Mouse (Mus musculus) neural tube, embryonic 14.5 days (tissue): ENCODE data around the gene Bcdin3d. TPM values are rescaled to one million over a fixed set of nuclear protein-coding genes. Genes with fewer than 3 reads are reported as not detected.
A peak's percentile ranks its signal among the peaks of the same experiment; 100 is the strongest.

ENCODE experiments used
- ATAC-seq: fragments of 200-750 bp; cut with Nextera tagmentation; 2 replicates; pipeline ENCODE4 v1.8.0; 2017; ENCODE audit warnings: low read depth, mild to moderate bottlenecking, moderate TSS enrichment, moderate library complexity
- H3K27ac ChIP-seq: fragments of 300-500 bp; sonication (generic); 2 replicates; pipeline ENCODE4 v1.5.1; 2014; ENCODE audit warnings: low read depth, mild to moderate bottlenecking, control low read depth, low read length, moderate library complexity, mixed read lengths
- H3K27me3 ChIP-seq: fragments of 300-500 bp; sonication (generic); 2 replicates; pipeline ENCODE4 v1.6.1; 2014; ENCODE audit warnings: low read length; ENCODE audit not compliant: control insufficient read depth, insufficient read depth
- H3K36me3 ChIP-seq: fragments of 300-500 bp; sonication (generic); 2 replicates; pipeline ENCODE4 v1.6.1; 2014; ENCODE audit warnings: low read length, mixed read lengths; ENCODE audit not compliant: control insufficient read depth, insufficient read depth
- H3K4me1 ChIP-seq: fragments of 300-500 bp; sonication (generic); 2 replicates; pipeline ENCODE4 v1.6.1; 2014; ENCODE audit warnings: low read length; ENCODE audit not compliant: control insufficient read depth, insufficient read depth
- H3K4me2 ChIP-seq: fragments of 300-500 bp; sonication (generic); 2 replicates; pipeline ENCODE4 v1.6.1; 2014; ENCODE audit warnings: mild to moderate bottlenecking, low read depth, low read length, control low read depth
- H3K4me3 ChIP-seq: fragments of 300-500 bp; sonication (generic); 2 replicates; pipeline ENCODE4 v1.5.1; 2014; ENCODE audit warnings: low read depth, low read length, control low read depth, mixed read lengths
- H3K9ac ChIP-seq: fragments of 300-500 bp; sonication (generic); replicated peaks from 2 replicates; pipeline ENCODE4 v1.6.1; 2014; ENCODE audit warnings: low read depth, mild to moderate bottlenecking, control low read depth, low read length, mixed read lengths
- H3K9me3 ChIP-seq: fragments of 300-500 bp; sonication (generic); 2 replicates; pipeline ENCODE4 v1.6.1; 2016; ENCODE audit warnings: low read length; ENCODE audit not compliant: control insufficient read depth
- WGBS: fragments of 180-500 bp; shearing (Covaris S2); extraction: QIAGEN DNeasy Blood & Tissue Kit; methylation state at CpG from one replicate; pipeline ENCODE4 v1.1.7; 2014; 5-methylcytosine and 5-hydroxymethylcytosine counted together
- polyA plus RNA-seq: library from polyadenylated mRNA; unstranded; fragments of >200 nt; fragmentation: Nextera tagmentation; extraction: Ambion mirVana; gene quantifications from 2 replicates; pipeline ENCODE4 v1.2.1, GENCODE M21; 2014

Gene Bcdin3d
- polyA plus RNA-seq, 1 experiment from 2014 or later, result 19.7 TPM

DNA sequence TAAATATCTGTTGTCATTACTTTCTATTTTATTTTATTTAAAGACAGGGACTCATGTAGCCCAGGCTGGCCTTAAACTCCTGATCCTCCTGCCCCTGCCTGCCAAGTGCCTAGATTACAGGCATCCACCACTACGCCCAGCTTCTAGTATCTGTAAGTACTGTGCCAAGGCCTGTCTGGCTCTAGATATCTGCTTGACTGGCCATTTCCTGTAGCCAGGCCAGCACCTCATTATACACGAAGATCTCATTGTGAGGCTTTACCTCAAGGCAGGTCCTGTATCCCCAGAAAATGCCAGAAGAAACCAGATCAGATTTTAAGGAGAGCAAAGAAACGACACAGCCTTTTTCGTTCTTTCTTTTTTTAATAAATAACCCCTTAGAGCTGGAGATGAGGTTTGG, 4.8 kb downstream of the Bcdin3d start:
- no peaks in the 10 kb centered on the region for H3K36me3 ChIP-seq
- H3K27me3 ChIP-seq, result no peaks in the 10 kb centered on the region
- H3K9me3 ChIP-seq, result no peaks in the 10 kb centered on the region
- H3K9ac ChIP-seq, result no peak overlapping the region
- H3K4me3 ChIP-seq, result no peak overlapping the region
- ATAC-seq, result no peak
- no peak overlapping the region for H3K27ac ChIP-seq
- H3K4me1 ChIP-seq, result peaks cover 4% of the 10 kb centered on the region; the same call in 1 of the 2 replicates
- WGBS, result 92% methylated on average over 4 of the region's 4 CpGs
- H3K4me2 ChIP-seq, result no peak overlapping the region

DNA sequence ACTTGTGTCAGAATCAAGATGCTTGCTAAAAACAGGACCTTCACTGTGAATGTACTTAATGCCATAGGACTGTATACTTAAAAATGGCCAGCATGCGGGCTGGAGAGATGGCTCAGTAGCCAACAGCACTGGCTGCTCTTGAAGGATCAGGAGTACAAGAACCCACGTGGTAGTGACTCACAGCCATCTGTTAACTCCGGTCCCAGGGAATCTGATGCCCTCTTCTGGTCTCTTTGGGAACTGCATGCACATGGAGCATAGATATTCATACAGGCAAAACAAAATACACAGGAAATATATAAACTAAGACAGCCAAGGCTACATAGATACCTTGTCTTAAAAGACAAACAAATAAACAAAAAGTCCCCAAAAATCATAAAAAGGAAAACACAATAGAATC, 5.5 kb downstream of the Bcdin3d start:
- no peaks in the 10 kb centered on the region for H3K9me3 ChIP-seq
- no peak for ATAC-seq
- no peaks in the 10 kb centered on the region for H3K27me3 ChIP-seq
- no peak overlapping the region for H3K27ac ChIP-seq
- H3K4me1 ChIP-seq, result peaks cover 4% of the 10 kb centered on the region; the same call in 1 of the 2 replicates
- H3K4me2 ChIP-seq, result no peak overlapping the region
- no peaks in the 10 kb centered on the region for H3K36me3 ChIP-seq
- WGBS, result 41% methylated on average over 3 of the region's 3 CpGs
- no peak overlapping the region for H3K4me3 ChIP-seq
- no peak overlapping the region for H3K9ac ChIP-seq

GRCm38 (mm10) chr15:99463194-99463593, 11.3 kb downstream of the Bcdin3d start:
- H3K27me3 ChIP-seq, result no peaks in the 10 kb centered on the region
- no peak overlapping the region for H3K9ac ChIP-seq
- no peak overlapping the region for H3K4me2 ChIP-seq
- H3K9me3 ChIP-seq, result no peaks in the 10 kb centered on the region
- H3K4me3 ChIP-seq, result no peak overlapping the region
- 75% methylated on average over 13 of the region's 13 CpGs for WGBS
- H3K27ac ChIP-seq, result no peak overlapping the region
- H3K4me1 ChIP-seq, result peaks cover 6% of the 10 kb centered on the region
- no peaks in the 10 kb centered on the region for H3K36me3 ChIP-seq
- no peak for ATAC-seq

GRCm38 (mm10) chr15:99457606-99458401, 16.7 kb downstream of the Bcdin3d start, which contains the start of gene Nckap5l:
TSS of gene Nckap5l (minus strand) at chr15:99457748.
- Histone ChIP-seq H3K36me3 (no peaks in the 10 kb centered on the region; the same call in 1 of the 2 replicates), H3K27me3 (no peaks in the 10 kb centered on the region), H3K9me3 (no peaks in the 10 kb centered on the region), H3K27ac (peak within 1 kb of the TSS; percentile 91), H3K4me2 (peak within 1 kb of the TSS; percentile 71), H3K4me3 (peak within 1 kb of the TSS; percentile 82), H3K9ac (peak within 1 kb of the TSS; percentile 77), H3K4me1 (peaks cover 37% of the 10 kb centered on the region)
- ATAC-seq, result peak; percentile 94
- under 1% methylated on average over 42 of the region's 45 CpGs for WGBS

GRCm38 (mm10) chr15:99456963-99457605, 17.4 kb downstream of the Bcdin3d start:
- H3K27me3 ChIP-seq, result no peaks in the 10 kb centered on the region
- no peaks in the 10 kb centered on the region for H3K9me3 ChIP-seq
- under 1% methylated on average over 37 of the region's 43 CpGs for WGBS
- H3K4me2 ChIP-seq, result peak overlapping the region; percentile 71
- no peaks in the 10 kb centered on the region; the same call in 1 of the 2 replicates for H3K36me3 ChIP-seq
- peak; percentile 80 for ATAC-seq
- peaks cover 37% of the 10 kb centered on the region for H3K4me1 ChIP-seq
- H3K9ac ChIP-seq, result peak overlapping the region; percentile 77
- H3K4me3 ChIP-seq, result peak overlapping the region; percentile 82
- peak overlapping the region; percentile 91 for H3K27ac ChIP-seq

- 0 out of 2 replicates have a peak, but pooled peaks have one; percentile 3 for ATAC-seq
- H3K4me1 ChIP-seq, result peaks cover 37% of the 10 kb centered on the region
Observed at GRCm38 (mm10) chr15:99456338-99456962, 18.1 kb downstream of the Bcdin3d start.

DNA sequence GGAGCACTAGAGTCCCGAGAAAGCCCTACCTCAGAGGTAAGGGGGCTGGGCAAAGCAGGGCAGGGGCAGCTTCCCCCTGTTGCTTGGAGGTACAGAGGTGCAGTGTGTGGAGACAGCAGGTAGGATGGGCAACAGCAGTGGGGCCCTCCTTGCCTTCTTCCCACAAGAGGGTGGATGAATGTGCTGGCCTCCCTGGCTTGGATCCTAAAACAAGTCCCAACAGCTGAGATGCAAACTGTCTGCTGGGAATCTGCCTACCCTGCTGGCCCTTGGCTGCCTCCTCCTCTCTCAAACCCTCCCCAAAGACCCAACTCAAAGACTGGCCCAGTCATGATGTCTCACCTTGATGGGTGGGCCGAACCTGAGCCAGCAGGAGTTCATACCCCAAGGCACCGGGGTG, 19.1 kb downstream of the Bcdin3d start:
- Histone ChIP-seq H3K9me3 (no peaks in the 10 kb centered on the region), H3K27me3 (no peaks in the 10 kb centered on the region), H3K4me2 (peak overlapping the region; percentile 71; the same call in 1 of the 2 replicates), H3K36me3 (no peaks in the 10 kb centered on the region; the same call in 1 of the 2 replicates), H3K4me1 (peaks cover 37% of the 10 kb centered on the region), H3K4me3 (no peak overlapping the region; the same call in 1 of the 2 replicates), H3K9ac (no peak overlapping the region), H3K27ac (no peak overlapping the region)
- ATAC-seq, result no peak
- WGBS, result 80% methylated on average over 3 of the region's 3 CpGs

More at GRCm38 (mm10) chr15:99456338-99456962, 18.1 kb downstream of the Bcdin3d start:
- Histone ChIP-seq H3K4me3 (peak overlapping the region; percentile 82), H3K27ac (peak overlapping the region; percentile 91), H3K4me2 (peak overlapping the region; percentile 71), H3K36me3 (no peaks in the 10 kb centered on the region; the same call in 1 of the 2 replicates), H3K27me3 (no peaks in the 10 kb centered on the region), H3K9me3 (no peaks in the 10 kb centered on the region), H3K9ac (peak overlapping the region; percentile 77)
- WGBS, result 11% methylated on average over 7 of the region's 7 CpGs

- Histone ChIP-seq H3K4me1 (peaks cover 38% of the 10 kb centered on the region), H3K4me2 (no peak overlapping the region), H3K27ac (peak overlapping the region; percentile 12; the same call in 1 of the 2 replicates), H3K9ac (no peak overlapping the region), H3K27me3 (no peaks in the 10 kb centered on the region), H3K4me3 (no peak overlapping the region), H3K36me3 (no peaks in the 10 kb centered on the region; the same call in 1 of the 2 replicates), H3K9me3 (no peaks in the 10 kb centered on the region)
- ATAC-seq, result no peak
- 75% methylated on average over 7 of the region's 7 CpGs for WGBS
Observed at GRCm38 (mm10) chr15:99454585-99455279, 19.8 kb downstream of the Bcdin3d start.
